Mouse (Mus musculus): ENCODE measurements around the gene Gorasp2.

GRCm38 (mm10) chr2:70614745-70615351, 46.5 kb upstream of the Gorasp2 start:
- TF ChIP-seq POLR2A (IDR thresholded peaks at IDR 0.05; ENCODE audit: insufficient read depth, low read depth, low read length) (no peak), CTCF (IDR thresholded peaks at IDR 0.05) (no peak), EP300 (IDR thresholded peaks at IDR 0.05; ENCODE audit: insufficient read depth, low read depth, low read length) (no peak)
